Mouse (Mus musculus) retina, postnatal 1 day (tissue): Measurements from ENCODE around the gene Tardbp.
A peak's percentile ranks its signal among the peaks of the same experiment; 100 is the strongest.

Experiments
- DNase-seq: peaks from one replicate; pipeline ENCODE4 v3.0.0-alpha.2; 2012

The Tardbp gene

DNA sequence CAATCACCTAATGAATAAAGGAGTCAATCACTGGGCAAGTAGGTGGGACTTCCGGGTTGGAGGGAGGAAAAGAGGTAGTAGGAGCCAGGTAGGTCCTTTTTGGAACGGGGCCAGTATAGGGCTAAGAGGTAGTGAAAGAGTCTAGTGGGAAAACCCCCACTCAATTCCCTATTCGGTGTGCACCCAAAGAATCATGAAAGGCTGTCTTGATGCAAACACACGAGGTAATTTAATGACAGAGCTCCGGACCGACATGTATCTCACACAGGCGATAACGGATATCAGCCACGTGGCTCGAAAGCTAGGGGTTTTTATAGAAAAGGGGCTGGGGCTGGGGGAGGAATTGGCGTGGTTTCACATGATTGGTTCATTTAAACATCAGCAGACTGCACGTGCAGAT, 28.0 kb downstream of the Tardbp start:
- DNase-seq, result no peak

DNA sequence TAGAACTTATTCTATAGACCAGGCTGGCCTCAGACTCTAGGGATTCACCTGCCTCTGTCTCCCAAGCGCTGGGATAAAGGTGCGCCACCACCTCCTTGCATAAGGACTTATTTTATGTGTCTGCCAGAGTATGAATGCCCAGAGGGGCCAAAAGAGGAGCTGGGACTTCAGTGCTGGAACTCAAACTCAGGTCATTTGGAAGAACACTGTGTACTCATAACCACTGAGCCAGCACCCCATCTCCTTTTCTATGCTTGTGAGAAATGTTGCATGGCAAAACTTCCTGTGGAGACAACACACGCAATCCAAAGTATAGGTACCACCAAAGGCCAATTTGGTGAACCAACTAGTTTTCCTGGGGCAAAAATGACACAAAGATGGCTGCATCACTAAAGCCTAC, 30.1 kb downstream of the Tardbp start:
- no peak for DNase-seq

- DNase-seq, result peak; percentile 92
Measured at GRCm38 (mm10) chr4:148595916-148596315, 30.9 kb downstream of the Tardbp start.

GRCm38 (mm10) chr4:148593996-148594395, 32.8 kb downstream of the Tardbp start:
- DNase-seq, result no peak

DNA sequence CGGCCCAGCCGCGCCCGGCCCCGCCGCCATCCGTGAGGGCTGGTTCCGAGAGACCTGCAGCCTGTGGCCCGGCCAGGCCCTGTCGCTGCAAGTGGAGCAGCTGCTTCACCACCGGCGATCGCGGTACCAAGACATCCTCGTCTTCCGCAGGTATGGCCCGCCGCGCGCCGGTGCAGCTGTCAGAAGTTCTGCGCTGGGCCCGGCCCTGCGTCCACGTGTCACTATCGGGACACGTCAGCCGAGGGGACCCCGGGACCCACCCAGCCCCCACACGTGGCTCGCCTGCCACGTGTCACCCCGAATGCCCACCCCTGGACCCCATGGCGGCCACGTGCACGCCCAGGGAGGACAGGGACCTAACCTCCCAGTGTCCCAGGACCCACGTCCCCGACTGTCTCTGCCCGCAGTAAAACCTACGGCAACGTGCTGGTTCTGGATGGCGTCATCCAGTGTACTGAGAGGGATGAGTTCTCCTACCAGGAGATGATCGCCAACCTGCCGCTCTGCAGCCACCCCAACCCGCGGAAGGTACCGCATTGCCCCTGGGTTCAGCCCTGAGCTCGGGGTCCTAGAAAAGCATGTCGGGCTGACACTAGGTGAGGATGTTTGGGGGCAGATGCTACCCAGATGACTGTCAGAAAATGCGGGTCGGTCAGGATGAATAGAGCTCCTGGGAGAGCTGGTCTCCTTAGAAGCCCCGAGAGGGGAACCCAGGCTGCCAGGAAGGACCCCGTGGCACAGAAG, 35.0 kb downstream of the Tardbp start:
- peak; percentile 50 for DNase-seq

DNA sequence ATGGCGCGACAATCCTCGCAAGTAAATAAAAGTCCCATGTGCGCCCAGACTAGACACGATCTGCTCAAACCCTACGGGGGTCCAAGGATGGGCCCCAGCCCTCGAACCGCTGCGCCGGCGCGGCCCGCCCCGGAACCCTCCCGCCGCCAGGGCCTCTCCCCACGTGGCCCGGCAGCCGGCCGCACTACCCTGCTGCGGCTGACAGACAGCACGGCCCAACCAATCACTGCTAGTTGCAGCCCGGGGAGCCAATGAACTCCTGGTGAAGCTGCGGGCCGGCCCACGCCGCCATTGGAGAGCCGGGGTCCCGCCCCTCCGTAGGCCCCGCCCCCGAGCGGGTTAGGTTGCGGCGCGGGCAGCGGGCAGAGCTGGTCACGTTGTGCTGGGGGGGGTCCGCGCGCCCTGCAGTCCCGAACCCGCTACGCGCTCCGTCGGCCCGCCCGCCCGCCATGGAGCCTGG, 35.6 kb downstream of the Tardbp start, which contains the start of gene Srm:
Gene Srm, plus strand, starts transcription at position 333 of the 460 bp plus-strand sequence.
- peak; percentile 99 for DNase-seq

GRCm38 (mm10) chr4:148590421-148591170, 36.2 kb downstream of the Tardbp start:
- peak; percentile 35 for DNase-seq

- DNase-seq, result no peak
Measured at GRCm38 (mm10) chr4:148589565-148589964, 37.3 kb downstream of the Tardbp start.

GRCm38 (mm10) chr4:148588793-148589192, 38.0 kb downstream of the Tardbp start:
- no peak for DNase-seq

GRCm38 (mm10) chr4:148586648-148587047, 40.2 kb downstream of the Tardbp start:
- DNase-seq, result no peak

- DNase-seq, result no peak
Measured at GRCm38 (mm10) chr4:148583257-148583656, 43.6 kb downstream of the Tardbp start.

GRCm38 (mm10) chr4:148581422-148581821, 45.4 kb downstream of the Tardbp start:
- no peak for DNase-seq

GRCm38 (mm10) chr4:148580765-148581164, 46.1 kb downstream of the Tardbp start:
- no peak for DNase-seq

- DNase-seq, result no peak
Measured at GRCm38 (mm10) chr4:148573222-148573621, 53.6 kb downstream of the Tardbp start.

- no peak for DNase-seq
Measured at GRCm38 (mm10) chr4:148570693-148571295, 56.0 kb downstream of the Tardbp start.

- DNase-seq, result no peak
Measured at GRCm38 (mm10) chr4:148570138-148570537, 56.7 kb downstream of the Tardbp start.

DNA sequence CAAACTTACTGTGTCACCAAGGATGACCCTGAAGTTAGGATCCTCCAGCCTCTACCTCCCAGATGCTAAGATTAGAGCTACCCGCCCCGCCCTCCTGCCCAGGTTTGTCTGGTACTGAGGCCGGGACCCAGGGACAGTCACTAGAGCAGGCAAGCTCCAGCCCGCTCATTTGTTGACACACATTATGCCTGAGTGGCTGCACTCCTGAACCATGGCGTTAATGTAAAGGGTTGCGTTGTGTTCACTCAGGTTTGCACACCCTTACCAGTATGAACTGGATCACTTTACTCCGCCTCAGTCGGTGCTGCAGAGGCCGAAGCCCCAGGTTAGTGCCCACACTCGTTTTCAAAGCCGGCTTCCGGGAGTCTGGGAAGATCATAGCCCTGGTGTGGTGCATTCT, 63.2 kb downstream of the Tardbp start:
- no peak for DNase-seq

DNA sequence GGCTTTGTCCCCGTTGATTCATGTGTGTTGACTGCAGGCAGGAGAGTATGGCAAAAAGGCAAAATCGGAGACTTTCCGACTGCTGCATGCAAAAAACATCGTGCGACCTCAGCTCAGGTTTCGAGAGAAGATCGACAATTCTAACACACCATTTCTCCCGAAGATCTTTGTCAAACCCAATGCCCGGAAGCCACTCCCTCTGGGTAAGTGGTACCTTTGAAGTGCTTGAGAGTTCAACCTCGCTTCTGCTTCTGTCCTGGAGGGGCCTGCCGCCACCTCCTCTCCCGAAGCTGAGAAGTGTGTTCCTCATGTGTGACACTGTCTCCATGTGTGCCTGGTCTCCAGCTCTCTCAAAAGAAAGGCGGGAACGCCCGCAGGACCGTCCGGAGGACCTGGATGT, 64.1 kb downstream of the Tardbp start:
- DNase-seq, result no peak
